Mouse (Mus musculus) limb, embryonic 11.5 days (tissue): ENCODE results near the gene Tuba1b. TPM values are rescaled to one million over a fixed set of nuclear protein-coding genes. Genes with fewer than 3 reads are reported as not detected.
"Not testable (repeated sequence)": the region's sequence is repeated elsewhere in the genome, so short reads cannot be mapped to it uniquely, and the experiment has no call there.

Experiments
- ATAC-seq: fragments of 200-750 bp; cut with Nextera tagmentation; 2 replicates; pipeline ENCODE4 v1.8.0; 2017; ENCODE audit warnings: low read depth; ENCODE audit not compliant: insufficient number of reproducible peaks, low FRiP score, low TSS enrichment
- DNase-seq: peaks from one replicate; pipeline ENCODE4 v3.0.0-alpha.2; 2015; ENCODE audit warnings: low spot score
- H3K27ac ChIP-seq: fragments of 300-500 bp; sonication (generic); replicated peaks from 2 replicates; pipeline ENCODE4 v1.5.1; 2014; ENCODE audit warnings: low read depth, mild to moderate bottlenecking, low read length
- H3K27me3 ChIP-seq: fragments of 300-500 bp; sonication (generic); 2 replicates; pipeline ENCODE4 v1.6.1; 2014; ENCODE audit warnings: mild to moderate bottlenecking, low read length, mixed read lengths; ENCODE audit not compliant: control insufficient read depth, insufficient read depth
- H3K36me3 ChIP-seq: fragments of 300-500 bp; sonication (generic); 2 replicates; pipeline ENCODE4 v1.6.1; 2014; ENCODE audit warnings: mild to moderate bottlenecking, low read length, moderate library complexity, mixed read lengths; ENCODE audit not compliant: control insufficient read depth, insufficient read depth
- H3K4me1 ChIP-seq: fragments of 300-500 bp; sonication (generic); 2 replicates; pipeline ENCODE4 v1.6.1; 2014; ENCODE audit warnings: low read length, mixed read lengths; ENCODE audit not compliant: control insufficient read depth, insufficient read depth
- H3K4me2 ChIP-seq: fragments of 300-500 bp; sonication (generic); 2 replicates; pipeline ENCODE4 v1.6.1; 2014; ENCODE audit warnings: low read depth, mild to moderate bottlenecking, moderate library complexity; ENCODE audit not compliant: severe bottlenecking
- H3K4me3 ChIP-seq: fragments of 300-500 bp; sonication (generic); 2 replicates; pipeline ENCODE4 v1.5.1; 2014; ENCODE audit warnings: low read depth, low read length
- H3K9ac ChIP-seq: fragments of 300-500 bp; sonication (generic); 2 replicates; pipeline ENCODE4 v1.6.1; 2014; ENCODE audit warnings: mild to moderate bottlenecking, low read length
- H3K9me3 ChIP-seq: fragments of 300-500 bp; sonication (generic); 2 replicates; pipeline ENCODE4 v1.6.1; 2016; ENCODE audit warnings: low read length; ENCODE audit not compliant: control insufficient read depth
- WGBS: fragments of 180-500 bp; shearing (Covaris S2); extraction: QIAGEN DNeasy Blood & Tissue Kit; methylation state at CpG from one replicate; pipeline ENCODE4 v1.1.7; 2014; 5-methylcytosine and 5-hydroxymethylcytosine counted together
- polyA plus RNA-seq: library from polyadenylated mRNA; unstranded; fragments of >200 nt; fragmentation: Nextera tagmentation; extraction: Ambion mirVana; gene quantifications from 2 replicates; pipeline ENCODE4 v1.2.1, GENCODE M21; 2014

Gene Tuba1b
- polyA plus RNA-seq, 1 experiment from 2014 or later: 2,358 TPM

DNA sequence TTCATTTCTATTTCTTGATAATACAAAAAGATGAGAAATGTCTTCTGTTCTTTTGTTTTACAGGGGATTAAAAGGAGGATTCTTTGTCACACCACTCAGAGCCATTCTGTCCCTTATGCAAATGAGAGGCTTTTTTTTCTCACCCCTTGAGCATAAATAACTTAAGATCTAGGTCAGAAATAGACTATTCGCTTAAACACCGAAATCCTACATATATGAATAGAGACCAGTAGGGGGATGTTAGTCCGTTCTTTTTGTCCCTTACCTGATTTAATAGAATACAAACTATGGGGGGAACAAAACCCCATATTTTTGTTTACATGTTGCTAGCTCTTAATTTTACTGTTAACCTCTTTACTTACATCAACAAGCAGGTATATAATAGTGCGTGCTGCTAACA, 21.6 kb upstream of the Tuba1b start:
- Histone ChIP-seq H3K9me3 (no peaks in the 10 kb centered on the region), H3K4me3 (no peak overlapping the region), H3K4me2 (no peak overlapping the region), H3K36me3 (no peaks in the 10 kb centered on the region), H3K27me3 (no peaks in the 10 kb centered on the region), H3K4me1 (peaks cover 8% of the 10 kb centered on the region; the same call in 1 of the 2 replicates), H3K27ac (no peak overlapping the region), H3K9ac (no peak overlapping the region)
- no peak for DNase-seq
- WGBS: 94% methylated on average over 4 of the region's 4 CpGs
- no peak for ATAC-seq

DNA sequence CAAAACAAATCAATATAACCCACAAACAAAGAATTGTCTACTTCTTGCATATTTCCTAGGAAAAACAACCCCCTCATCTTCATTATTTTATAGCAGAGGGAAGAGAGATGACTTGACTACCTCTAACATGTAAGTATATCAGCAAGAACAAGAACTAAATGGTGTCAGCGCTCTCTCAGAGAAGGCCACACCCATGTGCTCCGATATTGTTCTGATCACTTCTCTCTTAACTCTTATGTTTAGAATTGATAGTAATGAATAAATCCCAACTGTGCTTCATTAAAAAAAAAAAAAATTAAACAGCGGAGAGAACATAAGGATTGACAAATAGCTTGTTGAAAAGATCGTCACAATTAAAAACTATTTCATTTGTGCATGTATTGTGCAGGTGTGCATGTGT, 21.0 kb upstream of the Tuba1b start:
- Histone ChIP-seq H3K36me3 (no peaks in the 10 kb centered on the region), H3K4me1 (peaks cover 8% of the 10 kb centered on the region; the same call in 1 of the 2 replicates), H3K27ac (no peak overlapping the region), H3K4me2 (no peak overlapping the region), H3K4me3 (no peak overlapping the region), H3K27me3 (no peaks in the 10 kb centered on the region), H3K9me3 (no peaks in the 10 kb centered on the region), H3K9ac (no peak overlapping the region)
- whole genome bisulfite sequencing: 84% methylated on average over 4 of the region's 4 CpGs
- no peak for DNase-seq
- ATAC-seq: no peak

DNA sequence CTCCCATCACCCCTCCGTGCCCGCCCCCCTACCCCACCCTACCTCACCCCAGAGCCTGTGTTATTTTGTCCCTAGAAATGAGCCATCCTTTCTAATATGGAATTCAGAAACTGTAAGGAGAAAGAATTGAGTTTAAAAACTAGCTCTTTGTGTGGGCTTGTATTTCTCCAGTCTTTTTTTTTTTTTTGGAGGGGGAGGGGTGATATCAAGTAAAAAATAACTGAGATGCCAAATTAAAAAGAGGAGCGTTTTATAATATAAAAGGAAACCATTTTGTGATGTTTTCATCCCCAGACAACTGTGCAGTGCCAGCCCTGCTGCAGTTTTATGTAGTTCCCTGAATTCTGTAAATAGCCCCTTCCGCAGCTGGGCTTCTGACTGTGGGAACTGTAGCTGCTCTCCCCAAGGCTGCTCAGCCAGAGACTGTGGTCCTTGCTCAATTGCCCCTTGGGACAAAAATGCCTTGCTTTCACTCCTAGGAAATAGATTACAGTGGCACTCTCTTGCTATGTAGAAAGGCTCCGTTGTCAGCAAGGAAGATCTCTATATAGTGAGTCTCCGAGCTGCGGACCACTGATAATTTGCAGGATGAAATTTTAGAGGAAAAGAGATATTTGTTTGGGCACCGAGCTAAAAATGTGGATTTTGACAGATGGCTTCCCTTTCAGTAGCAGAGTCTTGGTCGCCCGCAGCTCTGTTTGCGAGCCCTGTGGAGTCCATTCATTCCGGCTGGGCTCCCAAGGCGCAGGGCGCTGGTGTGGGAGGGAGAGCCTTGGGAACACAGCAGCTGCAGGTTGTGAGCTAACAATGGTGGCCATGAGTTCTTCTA, 20.3 kb upstream of the Tuba1b start:
- 27% methylated on average over 14 of the region's 14 CpGs for WGBS
- H3K36me3 ChIP-seq: no peaks in the 10 kb centered on the region
- peak; percentile 52 for DNase-seq

DNA sequence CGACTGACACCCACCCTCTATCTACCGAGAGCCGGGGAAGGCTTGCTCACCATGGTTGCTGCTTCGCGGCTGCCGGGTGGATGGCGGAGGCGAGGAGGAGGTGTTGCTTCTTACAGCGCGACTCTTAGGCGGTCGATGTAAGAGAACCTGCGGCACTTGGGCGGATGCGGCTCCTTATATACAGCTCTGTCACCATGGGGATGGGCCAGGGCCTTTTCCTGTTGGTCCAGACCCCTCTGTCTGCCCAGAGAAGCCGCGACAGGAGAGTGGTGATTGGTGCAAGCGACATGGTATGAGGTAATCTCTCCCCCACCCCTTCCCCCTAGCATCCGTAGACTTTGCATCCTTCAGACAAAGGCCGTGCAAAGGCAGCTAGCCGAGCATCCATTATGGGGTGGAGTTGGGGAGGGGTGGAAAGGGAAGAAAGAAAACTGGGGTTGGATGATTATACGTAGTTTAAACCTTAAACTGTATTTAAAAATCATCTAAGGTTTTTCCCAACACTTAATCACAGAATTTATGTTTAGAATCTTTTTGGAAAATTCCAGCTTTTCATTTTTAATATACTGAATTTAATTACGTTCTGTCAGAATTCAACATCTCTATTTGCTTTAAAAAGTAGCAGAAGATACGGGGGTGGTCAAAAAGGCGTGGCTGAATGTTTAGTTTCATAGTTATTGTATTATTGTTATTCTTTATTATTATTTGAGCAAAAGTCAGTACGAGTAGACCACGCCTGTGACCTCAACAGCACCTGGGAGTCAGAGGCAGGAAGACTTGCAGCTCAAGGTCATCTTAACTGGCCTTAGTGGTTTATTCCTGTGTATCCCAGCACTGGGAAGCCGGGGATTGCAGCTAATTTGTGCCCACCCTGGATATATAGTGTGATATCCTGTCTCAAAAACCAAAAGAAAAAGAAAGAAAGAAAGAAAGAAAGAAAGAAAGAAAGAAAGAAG, 19.3 kb upstream of the Tuba1b start, which contains the start of the genes Gm49450 and Tuba1a:
Gene Gm49450, minus strand, starts transcription at position 151 of the 956 bp plus-strand sequence.
Gene Tuba1a, minus strand, starts transcription at position 303 of the 956 bp plus-strand sequence.
- Histone ChIP-seq H3K4me2 (peak within 1 kb of the TSS; percentile 59), H3K4me1 (peaks cover 8% of the 10 kb centered on the region; the same call in 1 of the 2 replicates), H3K36me3 (no peaks in the 10 kb centered on the region), H3K27me3 (no peaks in the 10 kb centered on the region), H3K4me3 (peak within 1 kb of the TSS; percentile 63), H3K9ac (peak within 1 kb of the TSS; percentile 88), H3K9me3 (no peaks in the 10 kb centered on the region), H3K27ac (peak within 1 kb of the TSS; percentile 97)
- ATAC-seq (peak; percentile 98), DNase-seq (peak; percentile 98)
- 6% methylated on average over 28 of the region's 28 CpGs for WGBS

More for the DNA sequence above, 20.3 kb upstream of the Tuba1b start:
- no peak for ATAC-seq
- H3K27me3 ChIP-seq: no peaks in the 10 kb centered on the region
- H3K4me2 ChIP-seq: peak overlapping the region; percentile 13; the same call in 1 of the 2 replicates
- peaks cover 8% of the 10 kb centered on the region; the same call in 1 of the 2 replicates for H3K4me1 ChIP-seq
- H3K27ac ChIP-seq: peak overlapping the region; percentile 23; the same call in 1 of the 2 replicates
- H3K9me3 ChIP-seq: no peaks in the 10 kb centered on the region
- peak overlapping the region; percentile 32 for H3K9ac ChIP-seq
- no peak overlapping the region for H3K4me3 ChIP-seq

DNA sequence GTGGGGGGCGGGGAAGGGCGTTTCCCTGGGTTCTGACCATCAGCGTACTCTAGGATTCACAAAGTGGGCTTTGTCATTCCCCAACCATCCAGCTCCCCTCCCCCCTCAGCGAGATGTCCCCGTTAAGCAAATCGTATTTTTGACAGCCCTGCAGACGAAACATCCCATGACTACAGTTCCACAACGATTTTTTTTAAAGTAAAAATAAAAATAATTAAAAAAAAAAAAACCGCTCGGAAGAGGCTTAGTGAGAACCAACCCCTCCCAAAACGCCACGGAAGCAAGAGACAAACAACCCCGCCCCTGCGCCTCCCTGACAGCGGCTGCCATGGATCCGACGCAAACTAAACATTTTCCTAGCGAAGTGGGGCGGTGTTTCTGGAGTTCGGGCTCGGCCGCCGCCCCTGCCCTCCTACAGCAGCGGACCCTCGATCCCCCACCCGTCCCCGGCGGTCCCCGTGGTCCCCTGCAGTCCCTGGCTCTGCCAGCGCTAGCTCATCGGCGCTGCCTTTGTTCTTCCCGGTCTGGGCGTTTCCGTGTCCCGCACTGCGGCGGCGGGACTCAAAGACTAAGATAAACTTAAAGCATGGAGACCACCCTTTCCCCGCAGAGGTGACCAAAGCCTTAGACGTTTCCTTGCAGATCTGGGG, 18.5 kb upstream of the Tuba1b start:
- DNase-seq: peak; percentile 91
- WGBS: under 1% methylated on average over 41 of the region's 41 CpGs
- no peaks in the 10 kb centered on the region for H3K36me3 ChIP-seq
- peak overlapping the region; percentile 88 for H3K9ac ChIP-seq
- peak overlapping the region; percentile 97 for H3K27ac ChIP-seq
- H3K4me2 ChIP-seq: peak overlapping the region; percentile 59
- H3K4me1 ChIP-seq: peaks cover 8% of the 10 kb centered on the region; the same call in 1 of the 2 replicates
- H3K4me3 ChIP-seq: peak overlapping the region; percentile 63
- H3K9me3 ChIP-seq: no peaks in the 10 kb centered on the region
- no peaks in the 10 kb centered on the region for H3K27me3 ChIP-seq
- peak; percentile 84 for ATAC-seq

DNA sequence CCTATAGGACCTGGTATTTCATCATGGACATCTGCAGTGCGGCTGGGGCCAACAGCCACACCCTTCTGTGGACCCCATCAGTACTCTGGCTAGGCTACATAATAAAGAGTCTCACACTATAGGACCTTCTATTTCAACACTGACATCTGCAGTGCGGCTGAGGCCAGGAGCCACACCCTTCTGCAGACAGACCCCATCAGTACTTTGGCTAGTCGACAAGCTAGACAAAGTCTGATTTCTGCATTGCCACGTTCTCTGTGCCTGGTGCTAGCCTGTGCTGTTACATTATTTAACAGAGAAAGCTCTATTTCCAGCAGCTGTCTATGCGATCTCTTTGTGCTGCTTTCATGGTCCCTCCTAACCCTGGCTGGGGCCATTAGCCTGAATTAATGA, 17.7 kb upstream of the Tuba1b start:
- DNase-seq (peak; percentile 41), ATAC-seq (no peak)
- no peak overlapping the region for H3K27ac ChIP-seq
- H3K27me3 ChIP-seq: no peaks in the 10 kb centered on the region
- peaks cover 8% of the 10 kb centered on the region; the same call in 1 of the 2 replicates for H3K4me1 ChIP-seq
- H3K4me3 ChIP-seq: peak overlapping the region; percentile 63
- H3K4me2 ChIP-seq: peak overlapping the region; percentile 59
- 50% methylated on average over 5 of the region's 5 CpGs for WGBS
- peak overlapping the region; percentile 28 for H3K9ac ChIP-seq
- no peaks in the 10 kb centered on the region for H3K36me3 ChIP-seq
- H3K9me3 ChIP-seq: no peaks in the 10 kb centered on the region

DNA sequence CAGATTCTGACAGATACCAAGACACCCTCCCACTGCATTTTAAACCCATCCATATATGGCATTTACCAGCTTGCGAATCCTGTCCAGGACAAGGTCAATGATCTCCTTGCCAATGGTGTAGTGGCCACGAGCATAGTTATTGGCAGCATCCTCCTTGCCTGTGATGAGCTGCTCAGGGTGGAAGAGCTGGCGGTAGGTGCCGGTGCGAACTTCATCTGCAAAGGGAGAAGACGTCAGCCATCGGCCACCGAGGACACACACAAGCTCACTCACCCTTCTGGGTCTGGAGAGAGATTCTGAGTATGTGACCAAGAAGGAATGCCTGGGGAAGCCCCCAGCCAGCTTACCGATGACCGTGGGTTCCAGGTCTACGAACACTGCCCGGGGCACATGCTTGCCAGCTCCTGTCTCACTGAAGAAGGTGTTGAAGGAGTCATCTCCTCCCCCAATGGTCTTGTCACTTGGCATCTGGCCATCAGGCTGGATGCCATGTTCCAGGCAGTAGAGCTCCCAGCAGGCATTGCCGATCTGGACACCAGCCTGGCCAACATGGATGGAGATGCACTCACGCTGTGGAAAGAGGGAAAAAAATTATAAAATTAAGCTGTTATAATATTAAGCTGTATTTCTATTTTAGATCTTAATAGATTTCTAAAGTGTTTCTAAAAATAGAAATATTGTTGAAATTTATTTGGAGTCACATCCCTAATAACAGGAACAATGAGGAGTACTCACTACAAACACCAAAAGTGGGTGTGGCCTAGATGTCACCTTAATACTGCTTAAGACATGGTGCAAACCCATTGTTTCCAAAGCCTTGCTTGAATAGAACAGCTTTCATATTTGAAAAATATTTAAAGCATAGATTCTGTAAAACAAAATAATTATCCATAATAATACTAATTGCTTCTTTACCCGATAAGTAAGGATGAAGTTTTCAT, 17.0 kb upstream of the Tuba1b start:
- not testable (repeated sequence) for DNase-seq, H3K9ac ChIP-seq, H3K4me1 ChIP-seq

More for the DNA sequence above, 17.0 kb upstream of the Tuba1b start:
- H3K36me3 ChIP-seq, H3K9me3 ChIP-seq, H3K27ac ChIP-seq, ATAC-seq, H3K27me3 ChIP-seq: not testable (repeated sequence)
- peak overlapping the region; percentile 63 for H3K4me3 ChIP-seq
- WGBS: 97% methylated on average over 10 of the region's 15 CpGs
- peak overlapping the region; percentile 59 for H3K4me2 ChIP-seq
